Mouse (Mus musculus): ENCODE results near the gene Plxnb2.

Plxnb2 gene

GRCm38 (mm10) chr15:89178954-89179629 lies 1.5 kb downstream of the Plxnb2 start:
- DNase-seq = peak; percentile 95

DNA sequence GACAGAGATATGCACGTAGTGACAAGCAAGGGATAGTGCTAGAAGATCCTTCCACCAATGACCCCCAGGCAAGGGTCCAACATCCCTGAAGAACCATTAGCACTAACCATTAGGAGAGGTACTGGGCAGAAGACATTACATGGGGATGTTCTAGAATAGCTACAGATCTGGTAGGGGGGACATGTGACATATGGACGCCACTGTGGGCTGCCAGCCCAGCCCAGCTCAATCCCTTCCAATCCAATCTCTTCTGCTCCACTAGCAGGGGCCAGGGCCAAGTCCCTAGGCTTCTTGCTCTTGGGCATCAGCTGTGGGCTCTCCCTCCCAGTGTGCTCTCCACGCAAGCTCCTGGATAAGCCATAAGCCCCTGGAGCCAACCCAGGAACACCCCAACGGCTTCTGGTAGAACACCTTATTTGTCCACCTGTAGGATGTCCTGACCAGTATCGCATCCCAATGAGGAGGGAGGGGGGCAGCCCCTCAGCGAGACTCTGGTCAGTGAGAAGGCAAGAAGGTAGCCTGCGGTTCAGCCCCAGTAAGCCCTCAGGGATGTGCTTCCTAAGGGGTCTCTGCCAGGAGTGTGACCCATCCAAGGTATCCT lies 2.2 kb downstream of the Plxnb2 start:
- no peak for DNase-seq

DNA sequence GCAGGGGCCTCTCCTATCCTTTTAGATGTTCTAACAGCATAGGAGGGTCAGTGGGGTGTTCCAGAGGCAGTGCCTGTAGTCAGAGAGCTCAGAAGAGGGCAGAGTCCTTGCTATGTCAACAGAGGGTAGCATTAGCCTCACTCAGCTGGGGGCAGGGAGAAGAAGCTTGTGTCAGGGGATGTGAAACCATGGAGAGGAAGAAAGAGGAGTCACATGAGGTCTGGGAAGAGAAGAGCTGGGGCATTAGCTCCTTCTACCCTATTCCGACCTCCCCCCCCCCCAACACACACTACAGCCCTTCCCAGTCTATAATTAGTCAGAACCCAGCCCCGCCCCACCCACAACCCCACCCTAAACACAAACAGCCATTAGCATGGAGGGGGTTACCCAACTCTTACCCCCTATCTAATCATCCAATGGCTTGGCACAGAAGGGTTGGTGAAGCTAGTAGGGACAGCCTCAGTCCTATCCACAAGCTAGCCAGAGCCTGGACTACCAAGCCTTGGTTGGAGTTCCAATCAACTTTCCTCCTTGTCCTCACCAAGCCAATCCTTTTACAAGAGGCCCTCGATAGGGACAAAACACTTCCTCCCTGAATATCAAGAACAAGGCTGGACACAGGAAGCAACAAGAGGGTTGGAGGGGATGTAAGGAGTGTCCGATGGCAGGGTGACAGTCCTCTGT lies 2.9 kb downstream of the Plxnb2 start:
- peak; percentile 68 for DNase-seq

GRCm38 (mm10) chr15:89177121-89177520 lies 3.5 kb downstream of the Plxnb2 start:
- DNase-seq = peak; percentile 96

DNA sequence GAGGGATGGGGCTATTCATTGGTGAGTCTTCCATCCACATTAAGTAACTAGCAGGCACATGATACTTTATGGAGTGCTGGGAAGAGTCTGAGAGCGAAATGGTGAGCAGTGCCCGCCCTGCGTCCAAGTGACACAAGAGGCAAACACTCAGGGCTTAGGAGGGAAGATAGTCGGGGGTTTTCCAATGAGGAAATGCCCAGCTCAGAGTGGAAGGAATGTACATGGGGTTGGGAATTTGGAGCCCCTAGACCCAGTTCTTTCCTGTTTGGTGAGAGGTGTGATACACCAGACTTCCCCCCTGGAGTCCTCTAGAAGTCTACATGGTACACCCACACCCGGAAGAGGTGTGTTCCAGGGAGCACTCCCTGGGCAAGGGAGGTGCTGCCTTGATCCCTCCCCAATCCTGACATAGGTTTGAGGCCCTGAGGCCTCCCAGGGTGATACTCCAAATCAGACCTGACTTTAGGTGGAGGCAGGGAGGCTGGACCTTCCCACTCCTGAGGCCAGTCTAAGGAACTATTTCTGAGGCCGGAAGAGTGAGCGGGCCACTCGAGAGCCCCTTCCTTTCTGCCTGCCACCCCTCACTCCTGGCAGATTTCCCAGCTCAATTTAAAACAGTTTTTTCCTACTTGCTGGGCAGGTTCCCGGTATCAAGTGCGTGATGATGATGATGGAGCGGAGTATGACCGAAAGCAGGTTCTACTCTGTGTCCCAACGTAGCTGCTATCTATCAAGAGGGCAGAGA lies 5.0 kb downstream of the Plxnb2 start:
- DNase-seq = no peak

- peak; percentile 40 for DNase-seq
Measured at GRCm38 (mm10) chr15:89174889-89175339, 5.7 kb downstream of the Plxnb2 start.

- peak; percentile 93 for DNase-seq
Measured at GRCm38 (mm10) chr15:89173906-89174214, 6.7 kb downstream of the Plxnb2 start.

DNA sequence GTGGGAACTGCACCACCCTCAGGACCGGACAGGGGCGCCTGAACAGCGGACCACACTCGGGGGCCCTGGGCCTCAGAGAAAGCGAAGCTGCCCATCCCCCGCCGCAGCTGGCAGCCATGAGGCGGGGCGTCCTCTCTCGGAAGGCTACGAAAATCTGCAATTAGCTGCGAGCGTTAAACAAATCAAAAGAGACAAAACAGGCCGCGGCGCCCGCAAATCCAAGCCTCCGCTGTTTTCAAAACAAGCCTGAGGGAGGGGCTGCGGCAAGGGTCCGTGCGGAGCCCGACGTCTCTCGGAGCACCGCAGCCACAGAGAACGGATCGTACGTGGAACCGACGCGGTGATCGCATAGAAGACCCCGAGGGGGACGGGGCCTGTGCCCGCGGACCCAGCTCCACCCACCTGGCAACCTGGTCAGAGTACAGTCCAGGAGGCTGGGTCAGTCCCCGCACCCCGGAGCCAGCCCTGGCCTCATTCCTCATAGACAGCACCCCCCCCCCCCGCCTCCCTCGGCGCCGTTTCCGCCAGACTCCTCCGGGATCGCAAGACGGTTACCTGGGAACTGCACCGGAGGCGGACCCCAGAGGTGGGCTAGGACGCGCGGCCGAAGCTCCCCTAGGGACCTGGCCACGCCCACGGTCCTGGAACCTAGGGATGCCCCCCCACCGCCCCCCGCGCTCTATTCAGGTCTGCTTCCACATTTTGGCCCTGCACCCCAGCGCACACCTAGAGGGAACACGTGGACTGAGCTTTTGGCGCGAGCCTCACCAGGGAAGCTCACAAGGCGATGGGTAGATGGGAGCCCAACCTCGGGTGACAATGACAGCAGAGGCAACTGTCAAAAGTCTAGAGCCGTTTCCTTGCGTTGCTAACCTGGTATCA lies 7.3 kb downstream of the Plxnb2 start:
- peak; percentile 85 for DNase-seq

DNA sequence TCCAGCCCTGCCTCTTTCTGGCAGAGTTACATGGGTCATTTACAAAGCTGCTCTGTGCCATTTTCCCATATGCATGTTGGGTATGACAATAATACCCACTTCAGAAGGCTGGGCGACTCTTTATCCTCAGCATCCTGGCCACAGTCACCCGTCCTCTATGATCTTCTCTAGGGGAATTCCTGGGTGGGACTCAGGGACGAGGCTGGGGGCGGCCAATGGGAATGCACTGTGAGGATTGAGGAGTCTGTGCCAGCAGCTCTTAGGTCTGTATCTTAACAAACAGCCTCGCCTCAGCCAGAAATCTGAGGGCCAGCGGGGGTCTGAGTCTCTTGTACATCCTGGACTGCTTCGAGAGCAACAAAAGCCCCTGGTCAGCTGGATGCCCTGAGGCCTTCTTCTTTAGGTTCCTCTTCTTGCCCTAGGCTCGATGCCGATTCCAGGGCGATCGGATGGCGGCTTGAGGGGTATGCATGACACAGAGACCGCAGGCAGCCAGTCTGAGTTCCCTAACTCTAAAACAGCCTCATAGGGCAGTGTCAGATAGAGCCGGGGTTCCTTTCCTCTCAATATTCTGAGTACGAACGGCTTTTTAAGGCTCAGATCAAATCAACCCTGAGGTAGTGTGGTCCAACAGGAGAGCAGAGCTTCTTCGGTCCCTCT lies 8.2 kb downstream of the Plxnb2 start:
- DNase-seq = no peak

DNA sequence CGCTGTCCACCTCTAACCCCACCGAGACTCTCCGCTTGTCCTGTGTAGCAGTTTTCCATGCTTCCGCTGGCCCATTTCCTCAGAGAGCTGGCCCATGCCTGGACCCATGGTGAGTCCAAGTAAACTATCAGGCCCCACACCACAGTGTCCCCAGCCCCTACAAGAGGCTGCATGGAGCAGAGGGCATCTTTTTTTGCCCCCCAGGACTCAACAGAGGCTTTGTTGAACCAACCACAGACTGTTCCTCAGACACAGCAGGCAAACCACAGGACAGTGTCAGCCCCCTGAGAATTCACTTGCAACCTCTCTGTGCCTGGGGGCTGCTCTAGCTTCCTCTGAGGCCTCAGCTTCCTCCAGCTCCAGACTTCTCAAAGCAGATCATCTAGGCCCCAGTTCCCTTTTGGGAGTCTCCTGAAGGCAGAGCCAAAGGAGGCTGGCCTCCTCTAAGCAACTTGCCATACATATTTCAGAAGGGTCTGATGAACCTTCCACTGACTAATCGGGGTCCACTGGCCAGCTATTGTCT lies 9.0 kb downstream of the Plxnb2 start:
- no peak for DNase-seq

DNA sequence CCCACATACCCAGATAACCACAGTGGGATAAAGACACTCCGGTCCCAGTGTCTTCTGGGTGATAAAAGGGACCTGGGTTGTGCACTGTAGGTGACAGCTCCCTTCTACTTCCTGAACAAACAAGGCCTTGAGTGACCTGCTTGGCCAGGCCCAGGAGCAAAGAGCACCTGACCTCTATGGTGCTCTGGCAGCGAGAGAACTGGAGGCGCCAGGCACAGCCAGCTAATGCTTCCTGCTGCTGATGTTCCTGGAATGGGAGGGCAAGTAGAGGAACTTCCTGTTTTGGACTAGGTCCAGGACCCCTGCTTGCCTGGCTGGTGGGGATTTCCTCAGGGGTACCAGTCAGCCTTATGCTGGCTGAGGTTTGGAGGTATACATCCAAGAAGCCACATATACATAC lies 10.5 kb downstream of the Plxnb2 start:
- DNase-seq = peak; percentile 86

DNA sequence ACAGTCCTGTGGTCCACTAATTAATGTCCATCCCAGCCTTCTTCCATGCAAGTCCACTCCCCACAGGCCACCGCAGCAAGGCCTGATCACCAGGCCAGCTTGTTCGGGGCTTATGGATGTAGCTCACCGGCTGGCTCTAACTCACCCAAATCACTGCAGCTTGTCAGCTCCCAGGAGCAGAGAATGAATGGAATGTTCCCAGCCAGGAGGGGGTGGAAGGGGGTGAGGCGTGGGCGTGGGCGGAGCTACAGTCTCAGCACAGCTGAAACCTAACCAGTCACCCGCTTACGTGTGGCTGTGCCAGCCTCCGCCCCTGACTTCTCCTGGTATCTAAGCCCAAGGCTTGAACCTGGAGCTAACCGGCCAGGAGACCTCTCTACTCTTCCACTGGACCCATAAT lies 11.2 kb downstream of the Plxnb2 start:
- peak; percentile 97 for DNase-seq

DNA sequence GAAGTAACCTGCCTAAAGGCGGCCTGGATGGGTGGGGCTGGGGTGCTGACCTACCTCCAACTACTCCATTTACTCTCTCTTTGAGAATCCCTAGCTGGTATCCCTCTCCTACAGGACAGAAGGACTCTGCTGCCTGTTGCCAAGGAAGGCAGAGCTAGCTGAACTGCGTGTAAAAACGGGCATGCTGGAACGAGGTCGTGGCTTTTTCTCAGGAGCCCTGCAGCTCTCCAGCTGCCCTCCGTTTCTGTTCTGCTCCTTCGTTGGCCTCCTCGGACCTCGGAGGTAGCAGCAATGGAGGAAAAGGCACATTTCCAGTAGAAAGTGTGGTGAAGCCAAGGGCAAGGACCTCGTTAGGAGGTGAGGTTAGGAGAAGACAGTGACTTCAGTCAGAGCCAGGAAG lies 11.7 kb downstream of the Plxnb2 start:
- no peak for DNase-seq

GRCm38 (mm10) chr15:89165478-89165877 lies 15.1 kb downstream of the Plxnb2 start:
- no peak for DNase-seq

- DNase-seq = no peak
Measured at GRCm38 (mm10) chr15:89161397-89161796, 19.2 kb downstream of the Plxnb2 start.

DNA sequence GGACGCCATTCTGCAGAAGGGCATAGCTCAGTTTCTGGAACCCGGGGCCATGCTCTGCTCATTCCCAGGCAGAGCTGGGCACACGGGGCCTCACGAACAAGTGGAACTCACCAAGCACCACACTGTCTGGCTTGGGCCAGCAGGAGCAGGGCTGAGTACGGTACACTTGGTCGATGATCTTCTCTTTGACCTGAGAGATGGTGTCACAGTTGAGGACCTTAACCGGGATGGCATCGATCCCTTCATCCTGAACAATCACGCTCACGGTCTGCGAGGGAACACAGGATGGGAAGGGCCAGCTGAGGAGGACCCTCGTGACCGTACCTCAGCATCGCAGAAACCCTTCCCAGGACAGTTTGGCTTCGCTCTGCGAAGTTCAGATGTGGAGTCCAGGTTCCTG lies 22.1 kb downstream of the Plxnb2 start:
- no peak for DNase-seq

DNA sequence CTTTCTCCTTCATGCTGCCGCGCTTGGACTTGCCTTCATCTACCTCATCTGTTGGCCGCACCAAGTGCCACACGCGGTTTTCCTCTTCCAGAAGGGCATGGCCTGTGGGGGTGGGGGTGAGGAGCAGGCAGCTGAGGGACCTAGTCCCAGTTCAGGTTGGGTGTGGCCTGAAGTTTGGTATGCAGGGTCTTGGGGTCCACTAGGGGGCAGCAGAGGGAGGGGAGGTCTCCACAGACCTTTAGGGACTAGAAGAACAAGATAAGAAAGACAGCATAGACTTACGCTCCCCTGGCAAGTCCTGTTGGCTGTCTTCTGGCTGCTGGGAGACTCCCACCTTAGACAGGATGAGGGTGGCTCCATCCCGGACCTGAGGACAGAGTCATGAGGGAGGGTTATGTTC lies 22.6 kb downstream of the Plxnb2 start:
- peak; percentile 77 for DNase-seq

DNA sequence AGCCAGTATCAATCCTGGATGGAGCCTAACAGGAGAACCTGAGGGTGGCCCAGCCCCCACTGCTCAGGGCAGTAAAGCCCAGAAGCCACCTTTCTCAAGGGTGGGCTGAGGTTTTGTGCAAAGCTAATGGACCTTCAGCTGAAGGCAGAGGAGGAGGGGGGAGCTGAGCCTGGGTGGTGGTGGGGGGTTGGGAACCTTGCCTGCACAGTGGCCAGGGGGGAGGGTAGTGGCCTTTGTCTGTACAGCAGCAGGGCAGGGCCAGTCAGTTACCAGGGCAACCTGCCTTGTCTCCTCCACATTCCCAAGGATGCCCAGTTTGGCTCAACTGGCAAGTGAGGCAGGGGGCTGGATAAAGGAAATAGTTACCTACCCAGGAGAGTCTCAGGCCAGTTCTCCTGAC lies 28.3 kb downstream of the Plxnb2 start:
- no peak for DNase-seq

GRCm38 (mm10) chr15:89150041-89150390 lies 30.6 kb downstream of the Plxnb2 start:
- no peak for DNase-seq

- DNase-seq = peak; percentile 48
Measured at GRCm38 (mm10) chr15:89149271-89150040, 31.1 kb downstream of the Plxnb2 start, which contains the start of gene Mapk11. Gene Mapk11, minus strand, starts transcription at chr15:89149628.

All from kidney, adult 9 months (tissue).